Mouse (Mus musculus) MEL (cell line): ENCODE data around the gene Pla2g1b.

Experiments used
- BHLHE40 ChIP-seq: IDR thresholded peaks from 2 replicates; pipeline ENCODE4 v1.6.1; 2012; ENCODE audit warnings: low read depth, mild to moderate bottlenecking, inconsistent platforms, low read length, improper control_type of control experiment, borderline replicate concordance
- CHD2 ChIP-seq: IDR thresholded peaks from 2 replicates; pipeline ENCODE4 v1.6.1; 2011; ENCODE audit warnings: low read length, improper control_type of control experiment
- CTCF ChIP-seq, 3 experiments: IDR thresholded peaks in 2 of 3; conservative IDR thresholded peaks in 1 of 3; 2 replicates each; pipeline ENCODE4 v1.5.1; 2011 to 2012; ENCODE audit warnings: low read length in 3 of 3, low read depth in 2 of 3, mild to moderate bottlenecking in 2 of 3, improper control_type of control experiment in 1 of 3, inconsistent platforms in 1 of 3, mixed read lengths in 1 of 3, moderate library complexity in 1 of 3; ENCODE audit not compliant: control insufficient read depth in 1 of 3, insufficient read depth in 1 of 3, poor library complexity in 1 of 3, severe bottlenecking in 1 of 3
- EP300 ChIP-seq, 2 experiments: IDR thresholded peaks; 2 replicates each; pipeline ENCODE4 v1.6.1; 2011; ENCODE audit warnings: improper control_type of control experiment in 2 of 2, low read length in 2 of 2, low read depth in 1 of 2, mild to moderate bottlenecking in 1 of 2
- ETS1 ChIP-seq: IDR thresholded peaks from 2 replicates; pipeline ENCODE4 v1.6.1; 2012; ENCODE audit warnings: low read depth, mild to moderate bottlenecking, inconsistent platforms, low read length, improper control_type of control experiment, moderate library complexity
- GATA1 ChIP-seq: IDR thresholded peaks from 2 replicates; pipeline ENCODE4 v1.6.1; 2011; ENCODE audit warnings: low read depth, low read length, improper control_type of control experiment
- MYB ChIP-seq: IDR thresholded peaks from 2 replicates; pipeline ENCODE4 v1.6.1; 2011; ENCODE audit warnings: mild to moderate bottlenecking, low read depth, low read length, improper control_type of control experiment
- MYC ChIP-seq: IDR thresholded peaks from 2 replicates; pipeline ENCODE4 v1.6.1; 2011; ENCODE audit warnings: low read depth, mild to moderate bottlenecking, low read length, improper control_type of control experiment, moderate library complexity
- NRF1 ChIP-seq: IDR thresholded peaks from 2 replicates; pipeline ENCODE4 v1.6.1; 2014; ENCODE audit warnings: low read depth, mild to moderate bottlenecking, inconsistent platforms, low read length, improper control_type of control experiment, moderate library complexity; ENCODE audit not compliant: poor library complexity, insufficient read depth, severe bottlenecking
- POLR2A ChIP-seq, 2 experiments: IDR thresholded peaks; 2 replicates each; pipeline ENCODE4 v1.6.1; 2011 to 2012; ENCODE audit warnings: low read length in 2 of 2, mild to moderate bottlenecking in 2 of 2, control low read depth in 1 of 2, improper control_type of control experiment in 1 of 2, low read depth in 1 of 2, moderate library complexity in 1 of 2; ENCODE audit not compliant: control insufficient read depth in 1 of 2, insufficient read depth in 1 of 2, poor library complexity in 1 of 2
- TBP ChIP-seq: IDR thresholded peaks from 2 replicates; pipeline ENCODE4 v1.8.0; 2011; ENCODE audit warnings: low read depth, low read length, improper control_type of control experiment
- USF1 ChIP-seq: IDR thresholded peaks from 2 replicates; pipeline ENCODE4 v1.6.1; 2014; ENCODE audit warnings: low read depth, mild to moderate bottlenecking, inconsistent platforms, low read length, improper control_type of control experiment, moderate library complexity
- ZNF384 ChIP-seq: IDR thresholded peaks from 2 replicates; pipeline ENCODE4 v1.6.1; 2012; ENCODE audit warnings: low read depth, mild to moderate bottlenecking, inconsistent platforms, low read length, improper control_type of control experiment

DNA sequence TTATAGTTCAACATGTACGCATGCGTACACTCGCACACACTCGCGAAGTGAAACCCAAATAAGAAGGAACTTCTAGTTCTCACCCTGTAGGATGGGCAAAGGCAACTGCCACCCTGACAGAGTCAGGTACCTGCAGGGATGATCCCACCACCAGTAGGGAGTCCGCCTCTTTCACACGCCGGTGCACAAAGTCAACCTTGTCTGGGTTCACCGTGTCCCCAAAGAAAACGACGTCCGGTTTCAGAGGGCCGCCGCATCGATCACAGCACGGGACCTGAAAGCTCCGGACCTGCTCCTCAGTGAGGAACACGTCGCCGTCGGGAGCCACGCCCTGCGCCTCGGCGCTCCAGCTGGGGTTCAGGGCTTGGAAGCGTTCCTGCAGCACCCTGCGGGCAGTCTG, 14.0 kb downstream of the Pla2g1b start:
- TF ChIP-seq ETS1 (no peak), POLR2A (IDR thresholded peaks at IDR 0.05; ENCODE audit: control insufficient read depth in 1 of 2, insufficient read depth in 1 of 2, low read depth in 1 of 2, low read length in 2 of 2, poor library complexity in 1 of 2) (no peak), USF1 (no peak), CTCF (IDR thresholded peaks at IDR 0.05 in 2 of 3, conservative IDR thresholded peaks at IDR 0.05 in 1 of 3; ENCODE audit: control insufficient read depth in 1 of 3, insufficient read depth in 1 of 3, low read depth in 2 of 3, low read length in 3 of 3, poor library complexity in 1 of 3, severe bottlenecking in 1 of 3) (no peak), GATA1 (no peak), MYC (no peak), NRF1 (no peak), ZNF384 (no peak), MYB (no peak), BHLHE40 (no peak), CHD2 (no peak), TBP (no peak), EP300 (IDR thresholded peaks at IDR 0.05; ENCODE audit: low read depth in 1 of 2, low read length in 2 of 2) (no peak)
